Mouse (Mus musculus) splenic B cell, adult 2 months (primary cell): Measurements from ENCODE around the gene Hmcn1.

Experiments
- DNase-seq: peaks from one replicate; pipeline ENCODE4 v3.0.0-alpha.2; 2011; ENCODE audit warnings: low read depth, low spot score
- H3K27me3 ChIP-seq: 2 replicates; pipeline ENCODE4 v1.6.1; 2012; ENCODE audit warnings: mild to moderate bottlenecking, low read length, moderate library complexity, mixed read lengths; ENCODE audit not compliant: control insufficient read depth, poor library complexity, insufficient read depth, severe bottlenecking
- H3K36me3 ChIP-seq: 2 replicates; pipeline ENCODE4 v1.6.1; 2012; ENCODE audit warnings: mild to moderate bottlenecking, low read length, moderate library complexity, mixed read lengths; ENCODE audit not compliant: control insufficient read depth, poor library complexity, insufficient read depth, severe bottlenecking

Gene Hmcn1

GRCm38 (mm10) chr1:150748783-150749182 is 244.5 kb downstream of the Hmcn1 start:
- no peak for DNase-seq
- Histone ChIP-seq H3K36me3 (no peaks in the 10 kb centered on the region), H3K27me3 (no peaks in the 10 kb centered on the region)

- no peaks in the 10 kb centered on the region for H3K36me3 ChIP-seq
- H3K27me3 ChIP-seq, result no peaks in the 10 kb centered on the region
- DNase-seq, result no peak
Observed at GRCm38 (mm10) chr1:150747771-150748170, 245.5 kb downstream of the Hmcn1 start.

- DNase-seq, result no peak
- no peaks in the 10 kb centered on the region for H3K36me3 ChIP-seq
- H3K27me3 ChIP-seq, result no peaks in the 10 kb centered on the region
Observed at GRCm38 (mm10) chr1:150743097-150743843, 250.0 kb downstream of the Hmcn1 start.

GRCm38 (mm10) chr1:150742376-150743087 is 250.7 kb downstream of the Hmcn1 start:
- Histone ChIP-seq H3K27me3 (no peaks in the 10 kb centered on the region), H3K36me3 (no peaks in the 10 kb centered on the region)
- no peak for DNase-seq

GRCm38 (mm10) chr1:150711438-150711837 is 281.8 kb downstream of the Hmcn1 start:
- Histone ChIP-seq H3K27me3 (no peaks in the 10 kb centered on the region), H3K36me3 (no peaks in the 10 kb centered on the region)
- no peak for DNase-seq

DNA sequence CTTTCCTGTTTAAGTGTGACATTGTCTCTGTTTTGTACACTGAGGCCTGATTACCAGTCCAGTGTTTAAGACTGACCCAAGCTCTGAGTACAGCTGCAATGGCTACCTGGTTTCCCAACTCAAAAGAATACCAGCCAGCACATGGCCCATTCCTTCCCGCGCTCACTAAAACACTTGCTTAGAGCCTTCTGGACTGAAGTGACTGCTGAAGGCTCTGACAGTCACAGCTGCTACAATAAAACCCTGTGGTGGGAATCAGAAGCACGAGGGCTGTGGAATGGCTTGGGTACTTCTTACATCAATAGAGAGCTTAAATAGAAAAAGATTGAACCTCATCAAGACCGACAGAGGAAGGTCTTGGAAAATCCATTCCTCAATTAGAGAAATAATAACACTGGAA is 286.7 kb downstream of the Hmcn1 start:
- Histone ChIP-seq H3K27me3 (no peaks in the 10 kb centered on the region), H3K36me3 (no peaks in the 10 kb centered on the region)
- no peak for DNase-seq

DNA sequence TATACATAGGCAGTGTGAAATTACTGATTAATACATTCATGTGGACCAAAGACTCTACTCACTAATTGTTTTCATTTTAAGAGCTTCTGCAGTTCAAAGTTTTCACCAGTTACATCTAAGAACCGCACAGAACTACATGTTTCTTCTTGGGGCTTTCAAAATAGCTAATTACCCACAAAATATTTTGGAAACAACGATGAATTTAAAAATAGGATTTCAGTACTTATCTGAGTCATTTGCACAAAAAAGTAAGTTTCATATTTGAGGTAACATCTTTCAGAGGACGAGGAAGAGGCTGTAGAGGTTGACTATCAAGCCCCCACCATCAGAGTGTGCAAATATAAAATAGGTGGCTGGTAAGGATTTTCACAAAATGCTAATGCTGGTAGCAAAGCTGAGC is 295.5 kb downstream of the Hmcn1 start:
- DNase-seq, result no peak
- Histone ChIP-seq H3K36me3 (no peaks in the 10 kb centered on the region), H3K27me3 (no peaks in the 10 kb centered on the region)

DNA sequence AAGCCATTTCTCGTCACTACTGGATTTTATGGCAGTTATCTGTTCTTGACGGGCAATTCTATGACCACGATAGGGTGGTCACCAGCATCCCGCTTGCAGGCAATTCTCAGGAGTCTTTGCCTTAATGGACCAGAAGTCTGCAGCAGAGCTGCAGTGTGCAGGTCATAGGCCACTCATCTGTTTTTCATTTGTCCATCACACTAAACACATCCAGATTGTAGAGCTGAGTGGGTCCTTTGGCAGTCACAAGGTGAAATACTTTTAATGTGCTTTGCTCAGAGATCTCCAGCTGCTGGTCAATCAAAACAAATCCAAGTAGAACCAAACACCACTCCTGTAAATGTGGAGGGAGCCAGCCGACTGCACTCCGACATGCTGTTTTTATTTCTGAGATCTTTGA is 311.2 kb downstream of the Hmcn1 start:
- DNase-seq, result no peak
- Histone ChIP-seq H3K36me3 (no peaks in the 10 kb centered on the region), H3K27me3 (no peaks in the 10 kb centered on the region)

- Histone ChIP-seq H3K27me3 (no peaks in the 10 kb centered on the region), H3K36me3 (no peaks in the 10 kb centered on the region)
- DNase-seq, result no peak
Observed at GRCm38 (mm10) chr1:150681433-150681832, 311.8 kb downstream of the Hmcn1 start.

GRCm38 (mm10) chr1:150681006-150681405 is 312.2 kb downstream of the Hmcn1 start:
- H3K36me3 ChIP-seq, result no peaks in the 10 kb centered on the region
- no peak for DNase-seq
- no peaks in the 10 kb centered on the region for H3K27me3 ChIP-seq

DNA sequence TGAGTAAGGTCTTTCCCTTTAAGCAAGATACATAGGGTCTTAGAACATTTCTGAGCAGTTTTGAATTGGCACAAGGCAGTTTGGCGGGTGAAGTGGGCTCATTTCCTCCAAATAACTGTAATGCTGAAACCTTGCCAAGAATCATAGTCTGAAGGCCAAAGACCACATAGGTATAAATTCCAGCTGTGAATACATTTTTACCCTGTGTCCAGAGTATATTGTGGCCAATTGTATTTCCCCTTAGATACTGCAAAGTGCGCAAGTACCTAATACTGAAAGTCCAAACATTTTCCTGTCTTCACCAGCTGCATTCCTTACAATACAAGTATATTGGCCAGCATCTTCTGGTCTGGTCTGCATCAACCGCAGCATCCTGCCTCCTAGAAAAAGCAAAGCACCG is 312.9 kb downstream of the Hmcn1 start:
- DNase-seq, result no peak
- no peaks in the 10 kb centered on the region for H3K36me3 ChIP-seq
- no peaks in the 10 kb centered on the region for H3K27me3 ChIP-seq

- no peaks in the 10 kb centered on the region for H3K36me3 ChIP-seq
- H3K27me3 ChIP-seq, result no peaks in the 10 kb centered on the region
- no peak for DNase-seq
Observed at GRCm38 (mm10) chr1:150645314-150645713, 347.9 kb downstream of the Hmcn1 start.

- Histone ChIP-seq H3K36me3 (no peaks in the 10 kb centered on the region), H3K27me3 (no peaks in the 10 kb centered on the region)
- DNase-seq, result no peak
Observed at GRCm38 (mm10) chr1:150639522-150639921, 353.7 kb downstream of the Hmcn1 start.

GRCm38 (mm10) chr1:150632506-150632905 is 360.7 kb downstream of the Hmcn1 start:
- H3K27me3 ChIP-seq, result no peaks in the 10 kb centered on the region
- no peaks in the 10 kb centered on the region for H3K36me3 ChIP-seq
- DNase-seq, result no peak

DNA sequence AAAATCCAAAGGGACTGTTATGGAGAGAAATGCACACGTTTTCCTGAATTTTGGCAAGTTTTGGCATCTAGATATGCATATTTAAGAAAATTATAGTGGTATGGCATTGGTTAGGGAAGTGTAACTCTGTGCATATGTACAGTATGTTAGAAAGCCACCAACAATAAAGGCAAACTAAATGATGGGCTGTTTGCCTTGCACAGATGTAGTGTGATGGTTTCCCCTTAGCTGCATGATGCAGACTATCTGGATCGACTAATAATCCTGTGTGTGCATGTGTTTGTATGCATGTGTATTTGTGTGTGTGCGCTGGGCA is 361.4 kb downstream of the Hmcn1 start:
- no peaks in the 10 kb centered on the region for H3K36me3 ChIP-seq
- H3K27me3 ChIP-seq, result no peaks in the 10 kb centered on the region
- DNase-seq, result no peak
